Mouse (Mus musculus) left cerebral cortex, adult 9 months (tissue): ENCODE data around the gene Lrfn5.

Experiments
- DNase-seq, 2 experiments: peaks; one replicate each; pipeline ENCODE4 v3.0.0; 2022; ENCODE audit warnings: low spot score in 2 of 2

The Lrfn5 gene

DNA sequence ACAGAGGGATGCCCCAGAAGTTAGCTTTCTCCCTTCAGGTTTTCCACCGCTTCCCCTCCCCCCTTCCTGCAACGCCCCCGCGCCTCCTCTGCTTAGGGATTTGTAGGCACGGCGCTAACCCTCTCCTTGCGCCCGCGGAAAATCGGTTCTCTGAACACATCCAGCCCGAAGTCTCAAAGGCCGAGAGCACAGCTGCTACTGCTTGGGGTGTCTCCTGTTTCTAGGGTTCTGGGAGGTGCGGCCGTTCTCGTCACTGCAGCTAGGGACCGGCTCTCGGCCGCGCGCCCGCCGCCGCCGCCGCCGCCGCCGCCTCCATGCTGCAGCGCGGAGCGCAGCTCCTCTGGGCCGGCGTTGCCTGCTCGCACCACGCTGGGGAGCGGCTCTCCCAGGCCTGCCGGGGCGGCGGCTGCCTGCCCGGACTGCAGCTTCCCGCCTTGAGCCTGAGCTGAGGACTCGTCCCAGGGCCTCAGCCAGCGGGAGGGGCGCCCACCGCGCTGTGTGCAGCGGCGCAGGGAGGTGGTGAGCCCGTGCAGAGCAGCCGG is at the start of gene Lrfn5:
Gene Lrfn5, plus strand, starts transcription at position 322 of the 542 bp plus-strand sequence.
- DNase-seq, result peak in 1 of 2 experiments; percentile 66

DNA sequence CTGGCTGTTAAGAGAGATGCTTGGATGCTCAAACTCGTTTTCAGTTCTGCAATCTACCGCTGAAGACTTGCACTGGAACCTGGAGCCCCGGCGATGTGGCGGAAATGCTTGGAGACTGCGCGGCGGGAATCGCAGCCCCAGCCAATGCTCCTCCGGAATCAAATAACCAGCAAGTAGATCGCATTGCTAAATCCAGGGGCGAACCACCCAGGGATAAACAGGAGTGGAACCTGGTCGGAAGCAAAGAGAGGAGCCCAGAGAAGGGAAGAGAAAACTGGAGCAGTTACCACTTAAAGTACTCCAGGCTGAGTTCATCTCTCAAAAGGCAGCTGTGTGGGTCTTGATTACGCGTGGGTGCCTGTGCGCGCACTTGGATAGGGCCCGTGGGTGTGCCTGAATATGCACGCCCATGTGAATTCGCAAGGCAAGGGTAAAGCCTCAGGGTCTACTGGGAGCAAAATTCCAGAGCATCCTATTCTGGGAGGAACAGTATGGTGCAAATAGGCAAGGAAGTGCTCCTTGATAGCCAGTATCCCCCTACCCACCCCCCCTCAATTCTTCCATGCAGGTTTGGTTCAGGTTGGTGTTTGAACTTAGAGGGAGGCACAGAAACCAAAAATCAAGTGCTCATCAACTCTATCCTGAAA is 1.3 kb upstream of the Lrfn5 start:
- peak in 1 of 2 experiments; percentile 49 for DNase-seq

DNA sequence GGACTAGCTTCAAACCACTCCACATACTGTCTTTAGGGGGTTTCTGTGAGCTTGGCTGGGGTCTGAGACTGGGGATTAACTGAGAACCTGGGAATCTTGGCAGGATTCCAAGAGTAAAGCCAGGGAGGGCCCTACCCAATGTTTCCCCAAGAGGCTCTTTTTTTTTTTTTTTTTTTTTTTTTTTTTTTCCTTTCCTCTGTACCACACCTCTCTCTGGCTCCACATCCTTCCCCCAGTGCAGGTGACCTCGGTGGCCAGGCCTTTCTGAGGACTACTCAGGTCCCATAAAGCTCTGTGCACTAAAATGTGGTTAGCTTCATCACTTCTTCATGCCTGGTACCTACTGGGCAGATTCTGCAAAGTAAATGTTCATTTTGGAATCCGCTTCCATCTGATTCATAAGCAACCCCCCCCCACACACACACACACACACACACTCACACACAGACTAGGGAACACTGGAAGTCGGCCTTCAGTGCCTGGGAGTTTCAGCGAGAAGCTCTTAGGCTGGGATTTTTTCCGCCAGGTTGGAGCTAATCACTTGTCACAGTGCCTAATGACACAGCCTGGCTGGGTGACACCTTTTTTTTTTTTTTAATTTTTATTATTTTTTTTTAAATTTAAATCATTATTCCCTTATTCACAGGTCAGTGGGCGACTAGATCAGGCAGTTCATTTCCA is 662 bp upstream of the Lrfn5 start:
- DNase-seq, result peak in 1 of 2 experiments; percentile 9

DNA sequence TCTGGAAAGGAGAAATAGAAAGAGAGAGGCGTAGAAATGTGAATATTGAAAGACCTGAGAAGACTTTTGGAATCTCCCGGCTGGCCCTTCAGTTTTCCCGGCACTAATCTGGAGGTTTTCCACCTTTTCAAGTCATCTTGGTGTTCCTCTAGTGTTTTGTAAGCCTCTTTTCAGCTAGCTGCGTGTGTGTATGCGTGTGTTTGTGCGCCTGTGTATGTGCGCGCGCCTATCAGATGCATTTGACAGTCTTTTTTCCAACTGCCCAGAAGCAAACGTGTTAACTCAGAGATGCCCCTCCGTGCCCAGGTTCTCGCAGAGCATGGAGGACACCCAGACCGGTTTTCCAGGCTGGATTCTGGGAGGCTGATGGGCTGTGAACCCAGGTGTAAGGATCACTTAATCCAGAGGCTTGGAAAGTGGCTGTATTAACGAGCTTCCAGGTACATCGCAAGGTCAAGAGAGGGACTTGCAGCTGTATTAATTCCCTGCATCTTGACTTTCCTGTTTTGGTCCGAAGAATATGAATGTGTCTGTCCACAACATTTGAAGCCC is 757 bp downstream of the Lrfn5 start:
- DNase-seq, result peak in 1 of 2 experiments; percentile 35

DNA sequence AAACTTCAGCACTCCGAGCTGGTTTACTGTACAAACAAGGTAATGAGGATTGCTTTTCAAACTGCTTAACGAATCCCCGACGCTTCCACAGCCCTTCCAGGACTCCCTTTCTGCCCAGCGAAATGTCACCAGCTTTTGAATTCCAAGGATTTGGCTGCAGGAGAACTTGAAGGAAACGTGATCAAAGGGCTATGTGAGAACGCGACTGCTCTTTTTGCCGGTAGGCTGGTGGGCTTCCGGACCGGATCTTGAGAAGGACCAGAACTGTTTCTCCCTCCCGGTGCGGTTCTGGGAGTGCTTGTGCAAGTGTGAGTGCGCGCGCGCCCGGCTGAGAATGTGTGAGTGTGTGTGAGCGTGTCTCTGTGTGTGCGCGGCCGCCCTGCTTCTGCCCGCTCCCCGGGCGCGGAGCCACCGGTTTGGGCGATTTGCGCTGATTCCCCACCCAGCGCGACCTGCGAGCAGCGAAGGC is 1.3 kb downstream of the Lrfn5 start:
- peak in 1 of 2 experiments; percentile 58 for DNase-seq

DNA sequence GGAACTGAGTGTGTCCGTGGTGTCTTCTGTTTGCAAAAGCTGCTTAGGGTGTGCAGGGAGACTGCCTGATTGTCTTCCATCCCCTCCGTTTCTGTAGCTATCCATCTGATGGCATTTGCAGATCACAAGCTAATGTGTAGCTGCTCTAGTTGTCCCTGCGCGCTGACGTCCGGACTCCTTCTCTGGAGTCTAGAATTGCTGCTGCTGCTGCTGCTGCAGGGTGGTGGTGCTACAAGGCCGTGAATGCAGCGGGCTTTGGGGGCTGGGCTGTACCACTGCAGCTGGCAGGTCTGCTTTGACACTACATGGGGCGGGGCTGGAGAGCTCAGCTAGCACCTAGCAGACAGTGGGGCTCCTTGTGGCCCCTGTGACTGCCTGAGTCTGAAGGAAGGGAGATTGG is 3.2 kb downstream of the Lrfn5 start:
- peak; percentile 65 to 86 for DNase-seq

DNA sequence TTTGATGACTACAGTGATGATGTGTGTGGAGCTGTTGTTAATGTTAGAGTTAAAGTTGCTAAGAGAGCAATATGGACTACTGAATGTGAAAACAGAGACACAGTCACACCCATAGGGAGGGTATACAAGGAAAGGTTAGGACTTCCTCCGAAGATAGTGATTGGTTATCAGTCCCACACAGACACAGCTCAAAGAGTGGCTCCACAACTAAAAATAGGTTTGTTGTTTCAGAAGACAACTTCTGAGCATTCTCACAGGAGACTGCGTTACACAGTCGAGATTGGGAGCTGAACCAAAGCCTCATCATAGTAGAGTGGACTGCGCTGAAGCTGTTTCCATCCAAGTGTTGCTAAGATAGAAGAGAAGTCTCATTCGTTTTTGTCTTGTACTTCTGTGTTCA is 57.0 kb downstream of the Lrfn5 start:
- DNase-seq, result no peak

DNA sequence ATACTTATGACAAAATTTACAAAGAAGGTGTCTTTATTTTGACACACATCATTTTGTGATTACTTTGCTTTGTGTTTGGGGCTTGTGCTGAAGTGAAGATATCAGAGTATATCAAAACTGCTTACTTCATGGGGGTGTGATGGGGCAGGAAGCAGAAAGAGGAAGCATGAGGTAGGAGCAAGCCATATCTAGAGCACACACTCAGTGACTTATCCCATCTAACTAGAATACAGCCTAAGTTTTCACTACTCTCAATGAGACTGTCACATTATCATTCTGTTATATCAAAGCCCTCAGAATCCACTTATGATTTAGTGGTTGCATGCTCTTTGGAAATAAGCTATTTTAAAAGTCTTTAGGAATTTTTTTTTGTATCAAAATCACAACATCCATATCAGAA is 77.4 kb downstream of the Lrfn5 start:
- no peak for DNase-seq

DNA sequence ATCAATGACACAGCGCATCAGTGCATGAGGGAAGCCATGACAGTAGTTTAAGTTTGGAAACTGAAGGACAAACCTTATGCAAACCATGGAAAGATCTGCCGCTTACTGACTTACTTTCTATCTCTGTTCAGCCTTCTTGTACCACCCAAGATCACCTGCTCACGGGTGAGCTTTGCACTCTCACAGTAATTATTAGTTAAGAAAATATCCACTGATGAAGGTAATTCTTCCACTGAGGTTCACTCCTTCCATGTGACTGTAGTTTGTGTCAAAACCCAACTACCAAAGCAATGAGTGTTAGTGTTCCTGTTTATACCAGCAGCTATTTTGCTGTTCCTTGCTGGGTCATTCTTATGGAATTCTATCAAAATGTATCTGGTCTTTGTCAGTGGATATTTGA is 84.9 kb downstream of the Lrfn5 start:
- DNase-seq, result no peak

DNA sequence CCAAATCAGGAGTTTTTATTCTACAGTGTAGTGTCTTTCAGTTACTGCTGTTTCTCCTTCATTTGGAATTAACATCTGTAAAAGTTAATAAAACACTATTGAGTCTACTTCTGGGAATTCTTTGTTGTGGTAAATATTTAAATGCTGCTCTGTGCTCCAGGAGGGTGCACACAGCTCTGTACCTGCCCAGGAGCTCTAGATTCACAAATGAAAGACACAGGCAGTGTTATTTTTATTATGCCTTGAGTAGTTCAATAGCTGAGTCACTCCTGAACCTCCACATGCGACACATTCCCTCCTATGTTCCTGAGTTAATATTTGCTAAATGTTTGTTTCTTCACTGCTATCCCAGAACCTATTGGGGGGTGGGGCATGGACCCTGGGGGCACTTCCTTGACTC is 87.1 kb downstream of the Lrfn5 start:
- no peak for DNase-seq

DNA sequence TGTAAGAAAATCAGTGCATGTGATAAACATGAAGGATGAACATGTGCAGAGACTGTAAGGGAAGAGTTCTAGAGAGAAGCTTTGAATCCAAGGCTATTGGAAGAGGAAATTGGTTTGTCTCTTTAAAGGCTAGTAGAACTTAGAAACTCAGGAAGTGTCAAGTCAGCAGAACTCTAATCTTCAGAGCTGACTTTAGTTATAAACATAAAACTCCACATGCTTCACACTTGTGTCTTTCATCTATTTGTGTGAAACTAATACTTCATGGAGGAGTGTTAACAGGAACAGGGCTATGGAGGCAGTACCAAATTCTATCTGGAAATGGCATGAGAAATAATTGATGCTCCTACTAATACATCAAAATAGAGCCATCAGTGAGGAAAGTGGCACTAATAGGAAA is 101.6 kb downstream of the Lrfn5 start:
- no peak for DNase-seq

DNA sequence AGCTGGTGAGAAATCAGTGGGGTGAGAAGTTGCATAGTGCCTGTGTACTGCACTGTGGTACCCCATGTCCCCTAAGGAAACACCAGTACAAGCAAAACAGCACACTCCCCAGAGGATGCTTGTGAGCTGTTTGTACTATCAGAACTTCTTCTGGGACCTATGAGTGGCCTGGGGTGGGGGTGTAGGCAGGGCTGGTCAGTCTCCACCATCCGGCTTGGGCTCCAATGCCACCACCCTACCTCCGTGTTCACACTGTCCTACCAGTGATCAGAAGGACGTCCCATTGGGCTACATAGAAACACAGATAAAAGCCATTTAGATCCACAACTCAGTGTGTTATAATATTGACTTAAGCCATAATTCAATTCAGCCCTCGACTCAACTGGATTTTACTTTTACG is 131.4 kb downstream of the Lrfn5 start:
- no peak for DNase-seq

DNA sequence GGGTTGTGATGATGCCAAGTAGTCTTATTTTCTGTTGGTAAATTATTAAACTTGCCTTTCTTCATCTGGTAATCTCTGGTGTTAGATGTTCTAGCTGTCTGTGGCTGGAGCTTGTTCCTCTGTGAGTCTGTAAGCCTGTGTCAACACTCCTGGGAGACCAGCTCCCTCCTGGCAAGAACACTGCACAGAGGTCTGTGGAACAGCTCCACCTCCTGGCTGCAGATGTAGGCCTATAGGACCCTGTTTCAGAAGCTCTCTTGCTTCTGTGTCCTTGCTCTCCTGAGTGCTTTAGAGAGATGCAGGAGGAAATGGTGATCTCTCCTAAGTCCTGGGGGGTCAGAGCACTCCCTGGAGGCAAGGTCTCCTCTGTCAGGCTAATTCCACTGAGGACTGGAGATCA is 200.2 kb downstream of the Lrfn5 start:
- peak in 1 of 2 experiments; percentile 17 for DNase-seq

DNA sequence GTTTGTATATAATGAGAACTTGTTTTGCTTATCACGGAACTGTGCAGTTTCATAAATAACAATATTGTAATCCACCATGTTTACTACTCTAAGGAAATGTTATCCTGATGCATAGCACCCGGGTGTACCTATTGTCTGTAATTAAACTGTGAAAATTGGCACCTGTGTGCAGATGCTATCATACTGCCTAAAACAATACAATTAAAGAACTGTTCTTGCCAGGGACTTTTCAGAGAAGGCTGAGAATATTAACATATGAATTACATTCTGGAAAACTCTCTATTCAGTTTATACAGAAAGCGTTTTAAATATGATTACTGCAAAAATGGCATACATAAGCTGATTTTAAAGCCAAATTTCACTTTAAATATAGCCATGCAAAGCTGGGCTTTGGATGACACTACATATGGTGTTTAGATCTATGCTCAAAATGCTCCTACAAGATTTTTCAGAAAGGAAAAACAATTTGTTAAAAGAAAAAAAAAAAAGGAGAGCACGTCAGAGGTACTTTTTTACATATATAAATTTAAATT is 284.2 kb downstream of the Lrfn5 start:
- peak in 1 of 2 experiments; percentile 7 for DNase-seq

DNA sequence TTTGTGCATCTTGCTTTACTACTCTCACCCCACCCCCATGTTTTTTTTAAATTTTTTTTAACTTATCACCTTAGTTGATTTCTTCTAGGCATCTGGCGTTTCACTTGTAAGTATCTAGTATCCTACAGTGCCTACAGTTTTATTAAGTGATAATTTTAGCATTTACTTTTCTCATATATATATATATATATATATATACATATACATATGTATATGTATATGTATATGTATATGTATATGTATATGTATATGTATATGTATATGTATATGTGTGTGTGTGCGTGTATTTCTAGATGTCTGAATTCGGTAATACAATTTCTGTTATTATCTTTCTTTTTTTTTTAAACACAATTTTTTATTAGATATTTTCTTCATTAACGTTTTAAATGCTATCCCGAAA is 300.7 kb downstream of the Lrfn5 start:
- DNase-seq, result no peak

DNA sequence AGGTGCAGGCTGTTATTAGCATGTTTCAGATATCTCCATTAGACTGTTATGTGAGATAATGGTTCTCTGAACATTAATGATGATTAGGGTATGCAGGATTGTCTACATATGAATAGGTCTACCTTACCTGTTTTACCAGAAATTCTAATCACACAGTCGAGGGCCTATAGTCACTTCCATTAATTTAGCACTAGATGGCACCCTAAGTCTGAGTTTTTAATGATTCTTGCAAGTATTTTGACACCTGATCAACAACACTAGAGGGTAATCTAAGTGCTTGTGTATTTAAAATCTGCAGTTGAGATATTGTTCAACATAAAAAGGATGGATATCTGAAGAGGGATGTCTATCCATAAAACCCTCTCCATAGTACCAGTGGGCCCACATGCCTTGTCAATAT is 303.4 kb downstream of the Lrfn5 start:
- no peak for DNase-seq

DNA sequence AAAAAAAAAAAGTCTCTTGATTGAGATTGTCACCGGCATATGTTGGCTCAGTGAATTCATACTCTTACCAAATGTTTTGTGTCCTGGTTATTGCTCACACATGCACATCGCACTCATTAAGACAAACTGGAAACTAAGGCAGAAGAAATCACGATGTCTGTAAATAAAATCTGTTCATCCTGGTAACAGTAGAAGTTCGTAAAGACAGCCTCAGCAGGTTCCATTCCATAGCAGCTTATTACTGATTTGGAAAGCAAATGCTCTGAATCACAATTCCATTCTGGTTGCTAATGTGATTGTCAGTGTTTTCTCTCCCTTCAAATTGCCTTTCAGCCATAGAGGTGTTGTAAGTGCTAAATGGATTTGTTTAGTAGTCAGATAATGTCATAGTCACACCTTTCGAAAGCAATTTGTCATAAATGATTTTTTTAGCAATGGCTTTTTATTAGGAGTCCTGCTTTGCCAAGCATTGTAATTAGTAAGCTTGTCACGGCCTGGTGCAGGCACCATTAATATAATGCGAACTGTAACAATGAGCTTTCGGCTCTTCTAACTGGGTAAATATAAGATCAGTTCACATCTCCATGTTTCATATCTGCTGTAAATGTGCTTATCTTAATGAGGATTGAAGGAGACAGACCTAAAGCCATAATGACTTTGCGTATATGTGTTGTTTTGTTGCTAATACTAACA is 319.8 kb downstream of the Lrfn5 start:
- DNase-seq, result no peak

DNA sequence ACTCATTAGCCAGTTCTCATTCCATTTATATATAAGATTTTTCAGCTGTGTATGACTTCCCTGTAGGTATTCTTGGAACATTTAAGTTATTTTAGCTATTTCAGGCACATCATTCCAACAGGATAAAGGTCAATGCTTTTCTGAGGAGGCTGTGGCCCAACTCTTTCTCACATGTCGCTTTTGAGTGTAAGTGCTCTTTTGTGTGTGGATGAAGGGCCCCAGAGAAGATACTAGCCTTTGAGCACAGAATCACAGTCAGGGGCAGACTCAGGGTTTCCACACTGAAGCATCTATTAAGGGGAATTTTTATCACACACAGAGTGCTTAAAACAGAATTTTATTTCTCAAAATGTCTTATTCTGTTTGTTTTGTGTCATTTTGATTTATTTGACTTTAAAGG is 331.2 kb downstream of the Lrfn5 start:
- no peak for DNase-seq
